Mouse (Mus musculus): ENCODE measurements around the gene Popdc2.

- no peak for TF ChIP-seq POLR2A (IDR thresholded peaks at IDR 0.05; ENCODE audit: borderline replicate concordance, extremely low read depth, insufficient read depth, insufficient read length, poor library complexity, severe bottlenecking)
- no peak for TF ChIP-seq CTCF (IDR thresholded peaks at IDR 0.05; ENCODE audit: borderline replicate concordance, extremely low read depth, insufficient read depth, insufficient read length)
These were observed 23.2 kb downstream of the Popdc2 start for GRCm38 (mm10) chr16:38385184-38385634.

All from brain, embryonic 14.5 days (tissue).